Mouse (Mus musculus): ENCODE results near the gene Gm49711.

DNA sequence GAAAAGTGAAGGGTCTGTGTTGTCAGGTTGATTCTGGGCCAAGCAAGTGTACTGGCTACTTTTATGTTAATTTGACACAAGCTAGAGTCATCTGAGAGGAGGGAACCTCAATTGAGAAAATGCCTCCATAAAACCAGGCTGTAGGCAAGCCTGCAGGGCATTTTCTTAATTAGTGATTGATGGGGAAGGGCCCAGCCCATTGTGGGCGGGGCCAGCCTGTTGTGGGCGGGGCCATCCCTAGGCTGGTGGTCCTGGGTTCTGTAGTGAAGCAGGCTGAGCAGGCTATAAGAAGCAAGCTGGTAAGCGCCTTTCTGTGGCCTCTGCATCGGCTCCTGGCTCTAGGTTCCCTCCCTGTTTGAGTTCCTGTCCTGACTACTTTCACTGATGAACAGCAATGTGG, 69.1 kb downstream of the Gm49711 start:
- TF ChIP-seq CTCF (IDR thresholded peaks at IDR 0.05; ENCODE audit: borderline replicate concordance, insufficient read depth, low read length) = no peak
- TF ChIP-seq POLR2A (IDR thresholded peaks at IDR 0.05; ENCODE audit: low read depth, low read length) = no peak

Data from embryonic fibroblast, embryonic 13.5 days (primary cell).